Mouse (Mus musculus): ENCODE results near the gene Cnga2. TPM values are rescaled to one million over a fixed set of nuclear protein-coding genes. Genes with fewer than 3 reads are reported as not detected.

Gene Cnga2
- total RNA-seq (2023; ENCODE audit: inconsistent age) = not detected in 4 replicates

DNA sequence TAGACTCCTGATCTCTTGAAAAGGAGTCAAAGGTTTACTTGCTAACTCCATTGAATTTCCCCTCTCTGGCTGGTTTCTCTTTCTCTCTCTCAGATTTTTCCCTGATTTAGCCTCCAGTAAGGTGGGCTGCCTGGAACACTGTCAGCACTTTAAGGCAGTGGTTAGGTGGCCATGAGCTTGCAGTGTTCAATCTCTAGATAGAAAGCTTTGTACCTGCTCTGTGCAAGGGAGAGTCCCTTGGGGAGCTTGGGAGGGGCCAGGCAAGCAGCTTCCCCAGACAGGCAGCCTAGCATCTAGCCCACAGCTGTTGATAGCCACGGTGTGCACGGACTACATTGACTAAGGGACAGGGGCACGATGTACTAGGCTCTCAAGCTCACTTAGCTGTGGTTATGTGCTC lies at the start of gene Cnga2:
Gene Cnga2, plus strand, starts transcription at position 301 of the 400 bp plus-strand sequence.

DNA sequence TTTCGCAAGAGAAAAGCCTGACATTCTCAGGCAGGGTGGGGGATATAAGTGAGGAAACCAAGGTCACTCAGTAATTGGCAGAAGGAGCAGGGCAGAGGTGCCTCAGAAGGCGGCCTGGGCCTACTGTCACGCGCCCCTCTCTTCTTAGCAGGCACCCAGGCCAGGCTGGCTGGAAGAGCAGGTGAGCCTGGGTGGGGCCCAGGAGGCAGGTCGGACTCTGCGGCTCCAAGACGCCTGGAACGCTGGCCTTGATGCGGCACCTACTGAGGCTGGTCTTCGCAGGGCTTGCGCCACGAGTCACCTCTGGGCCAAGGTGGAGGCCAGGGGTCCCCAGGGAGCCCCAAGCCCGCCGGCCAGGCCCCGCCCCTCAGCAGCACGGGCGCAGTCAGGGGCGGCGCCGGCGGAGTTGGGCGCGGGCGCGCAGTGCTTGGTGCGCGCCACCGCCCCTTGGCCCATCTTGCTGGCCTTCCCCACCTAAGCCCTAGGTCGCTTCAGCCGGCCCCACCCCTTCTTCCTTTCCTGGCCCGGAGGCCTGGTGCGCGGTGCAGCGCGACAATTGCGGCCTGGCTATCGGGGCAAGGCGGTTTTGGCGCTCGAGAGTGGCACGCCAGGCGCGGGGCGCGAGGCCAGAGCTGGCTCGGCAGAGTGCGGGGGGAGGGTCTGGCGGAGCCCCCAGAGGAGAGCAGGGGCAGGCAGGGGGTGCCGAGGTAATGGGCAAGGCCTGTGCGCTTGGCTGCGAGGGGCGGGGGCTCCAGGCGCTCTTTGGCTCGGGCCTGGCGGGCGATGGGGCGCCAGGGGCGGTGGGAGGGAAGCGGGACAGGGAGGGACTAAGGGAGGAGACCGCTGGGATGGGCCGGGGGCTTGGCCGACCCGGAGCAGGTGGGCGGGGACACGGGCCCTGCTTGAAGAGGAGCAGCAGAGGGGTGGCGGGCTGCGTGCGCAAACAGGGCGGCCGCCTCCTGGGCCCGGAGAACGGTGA lies 29.3 kb upstream of the Cnga2 start, which contains the start of gene Prrg3:
Gene Prrg3, plus strand, starts transcription at position 552 of the 979 bp plus-strand sequence.

DNA sequence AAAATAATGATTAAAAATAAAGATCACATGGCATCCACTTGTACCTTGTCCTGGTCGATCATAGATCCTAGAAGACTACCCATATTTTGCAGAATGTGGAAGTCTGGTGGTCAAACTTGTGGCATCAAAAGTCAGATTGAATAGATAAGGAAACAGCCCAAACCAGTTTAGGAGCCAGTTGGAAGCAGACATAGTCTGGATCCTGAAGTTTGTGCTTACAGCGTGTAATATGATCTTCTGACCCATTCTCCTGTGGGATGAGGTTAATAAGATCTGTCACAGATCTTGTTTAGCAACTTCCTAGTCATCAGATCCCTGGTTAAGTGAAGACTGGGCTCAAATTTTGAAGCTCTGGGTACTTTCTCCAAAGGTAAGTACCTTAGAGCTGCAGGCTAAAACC lies 19.0 kb upstream of the Cnga2 start, which contains the start of gene Fate1:
Gene Fate1, plus strand, starts transcription at position 301 of the 400 bp plus-strand sequence.

Other genes with a start within 250 kb of the Cnga2 start
- 21.9 to 28.5 TPM (median 25.5 TPM) in 4 replicates for gene Vma21, start 175.9 kb upstream of the Cnga2 start, total RNA-seq (2023; ENCODE audit: inconsistent age)
- gene Gm1141, start 70.8 kb upstream of the Cnga2 start, total RNA-seq (2023; ENCODE audit: inconsistent age) = 0.26 to 0.72 TPM (median 0.57 TPM) in 4 replicates
- not detected in 4 replicates for gene Prrg3, start 29.2 kb upstream of the Cnga2 start, total RNA-seq (2023; ENCODE audit: inconsistent age)
- not detected in 4 replicates for gene Fate1, start 18.9 kb upstream of the Cnga2 start, total RNA-seq (2023; ENCODE audit: inconsistent age)
- gene Magea4, start 230.2 kb downstream of the Cnga2 start, total RNA-seq (2023; ENCODE audit: inconsistent age) = not detected in 4 replicates